Mouse (Mus musculus): ENCODE measurements around the gene Tspan4. TPM values are rescaled to one million over a fixed set of nuclear protein-coding genes. Genes with fewer than 3 reads are reported as not detected.
A peak's percentile ranks its signal among the peaks of the same experiment; 100 is the strongest.

The Tspan4 gene
- total and polyA plus RNA-seq, 3 experiments: 13.5 to 28.7 (median 15.3) TPM

- Histone ChIP-seq H3K9me3 (replicated peaks) (no peaks in the 10 kb centered on the region), H3K36me3 (replicated peaks) (peaks cover 69% of the 10 kb centered on the region), H3K4me1 (ENCODE audit: insufficient read depth, low read depth, low read length) (peaks cover 22% of the 10 kb centered on the region), H3K4me3 (ENCODE audit: low read depth, low read length) (no peak overlapping the region), H3K27me3 (ENCODE audit: insufficient read depth, low read length) (no peaks in the 10 kb centered on the region)
- ATAC-seq (ENCODE audit: extremely low read depth, insufficient number of reproducible peaks, low FRiP score, poor library complexity, severe bottlenecking) (no peak), DNase-seq (ENCODE audit: low spot score) (no peak)
- no peak for TF ChIP-seq GATA2 (IDR thresholded peaks at IDR 0.05; ENCODE audit: borderline replicate concordance, low read depth, low read length)
- TF ChIP-seq CTCF (IDR thresholded peaks at IDR 0.05; ENCODE audit: low read depth, low read length): no peak
- TF ChIP-seq POLR2AphosphoS5 (IDR thresholded peaks at IDR 0.05; ENCODE audit: insufficient replicate concordance, low read depth, low read length): no peak
These were observed 26.9 kb downstream of the Tspan4 start for GRCm38 (mm10) chr7:141501820-141502555.

- H3K27me3 ChIP-seq (ENCODE audit: insufficient read depth, low read length): no peaks in the 10 kb centered on the region
- no peak for DNase-seq (ENCODE audit: low spot score)
- peaks cover 27% of the 10 kb centered on the region for H3K4me1 ChIP-seq (ENCODE audit: insufficient read depth, low read depth, low read length)
- no peaks in the 10 kb centered on the region for H3K9me3 ChIP-seq (replicated peaks)
- H3K4me3 ChIP-seq (ENCODE audit: low read depth, low read length): no peak overlapping the region
- H3K36me3 ChIP-seq (replicated peaks): peaks cover 64% of the 10 kb centered on the region
- ATAC-seq (ENCODE audit: extremely low read depth, insufficient number of reproducible peaks, low FRiP score, poor library complexity, severe bottlenecking): no peak
- TF ChIP-seq CTCF (IDR thresholded peaks at IDR 0.05; ENCODE audit: low read depth, low read length): no peak
- TF ChIP-seq POLR2AphosphoS5 (IDR thresholded peaks at IDR 0.05; ENCODE audit: insufficient replicate concordance, low read depth, low read length): no peak
- TF ChIP-seq GATA1 (IDR thresholded peaks at IDR 0.05; ENCODE audit: borderline replicate concordance, low read length): no peak
- no peak for TF ChIP-seq TAL1 (conservative IDR thresholded peaks at IDR 0.05; ENCODE audit: low read depth, low read length)
- no peak for TF ChIP-seq GATA2 (IDR thresholded peaks at IDR 0.05; ENCODE audit: borderline replicate concordance, low read depth, low read length)
These were observed 27.5 kb downstream of the Tspan4 start for GRCm38 (mm10) chr7:141502556-141502905.

- Histone ChIP-seq H3K9me3 (replicated peaks) (no peaks in the 10 kb centered on the region), H3K4me1 (ENCODE audit: insufficient read depth, low read depth, low read length) (peaks cover 40% of the 10 kb centered on the region), H3K36me3 (replicated peaks) (peaks cover 67% of the 10 kb centered on the region), H3K4me3 (ENCODE audit: low read depth, low read length) (peak overlapping the region; percentile 6; the same call in 1 of the 2 replicates), H3K27me3 (ENCODE audit: insufficient read depth, low read length) (no peaks in the 10 kb centered on the region)
- TF ChIP-seq GATA1 (IDR thresholded peaks at IDR 0.05; ENCODE audit: borderline replicate concordance, low read length) (no peak), GATA2 (IDR thresholded peaks at IDR 0.05; ENCODE audit: borderline replicate concordance, low read depth, low read length) (no peak), POLR2AphosphoS5 (IDR thresholded peaks at IDR 0.05; ENCODE audit: insufficient replicate concordance, low read depth, low read length) (no peak), CTCF (IDR thresholded peaks at IDR 0.05; ENCODE audit: low read depth, low read length) (no peak), TAL1 (conservative IDR thresholded peaks at IDR 0.05; ENCODE audit: low read depth, low read length) (no peak)
- DNase-seq (ENCODE audit: low spot score): no peak
- ATAC-seq (ENCODE audit: extremely low read depth, insufficient number of reproducible peaks, low FRiP score, poor library complexity, severe bottlenecking): peak; percentile 35; the same call in 1 of the 2 replicates
These were observed 31.2 kb downstream of the Tspan4 start for GRCm38 (mm10) chr7:141506278-141506677.

- no peak for DNase-seq (ENCODE audit: low spot score)
- TF ChIP-seq TAL1 (conservative IDR thresholded peaks at IDR 0.05; ENCODE audit: low read depth, low read length) (no peak), GATA2 (IDR thresholded peaks at IDR 0.05; ENCODE audit: borderline replicate concordance, low read depth, low read length) (no peak), GATA1 (IDR thresholded peaks at IDR 0.05; ENCODE audit: borderline replicate concordance, low read length) (no peak), POLR2AphosphoS5 (IDR thresholded peaks at IDR 0.05; ENCODE audit: insufficient replicate concordance, low read depth, low read length) (no peak), CTCF (IDR thresholded peaks at IDR 0.05; ENCODE audit: low read depth, low read length) (no peak)
- Histone ChIP-seq H3K4me1 (ENCODE audit: insufficient read depth, low read depth, low read length) (peaks cover 34% of the 10 kb centered on the region), H3K4me3 (ENCODE audit: low read depth, low read length) (no peak overlapping the region), H3K27me3 (ENCODE audit: insufficient read depth, low read length) (no peaks in the 10 kb centered on the region), H3K36me3 (replicated peaks) (peaks cover 64% of the 10 kb centered on the region), H3K9me3 (replicated peaks) (no peaks in the 10 kb centered on the region)
- ATAC-seq (ENCODE audit: extremely low read depth, insufficient number of reproducible peaks, low FRiP score, poor library complexity, severe bottlenecking): 0 out of 2 replicates have a peak, but pooled peaks have one; percentile 16
These were observed 33.1 kb downstream of the Tspan4 start for GRCm38 (mm10) chr7:141508160-141508559.

GRCm38 (mm10) chr7:141510196-141510595, 35.2 kb downstream of the Tspan4 start:
- DNase-seq (ENCODE audit: low spot score) (no peak), ATAC-seq (ENCODE audit: extremely low read depth, insufficient number of reproducible peaks, low FRiP score, poor library complexity, severe bottlenecking) (no peak)
- Histone ChIP-seq H3K9me3 (replicated peaks) (no peaks in the 10 kb centered on the region), H3K27me3 (ENCODE audit: insufficient read depth, low read length) (no peaks in the 10 kb centered on the region), H3K4me3 (ENCODE audit: low read depth, low read length) (no peak overlapping the region), H3K36me3 (replicated peaks) (peaks cover 79% of the 10 kb centered on the region), H3K4me1 (ENCODE audit: insufficient read depth, low read depth, low read length) (peaks cover 34% of the 10 kb centered on the region)
- TF ChIP-seq TAL1 (conservative IDR thresholded peaks at IDR 0.05; ENCODE audit: low read depth, low read length): no peak
- no peak for TF ChIP-seq CTCF (IDR thresholded peaks at IDR 0.05; ENCODE audit: low read depth, low read length)
- TF ChIP-seq GATA2 (IDR thresholded peaks at IDR 0.05; ENCODE audit: borderline replicate concordance, low read depth, low read length): no peak
- TF ChIP-seq GATA1 (IDR thresholded peaks at IDR 0.05; ENCODE audit: borderline replicate concordance, low read length): no peak
- TF ChIP-seq POLR2AphosphoS5 (IDR thresholded peaks at IDR 0.05; ENCODE audit: insufficient replicate concordance, low read depth, low read length): no peak

GRCm38 (mm10) chr7:141510681-141511191, 35.7 kb downstream of the Tspan4 start:
- peaks cover 81% of the 10 kb centered on the region for H3K36me3 ChIP-seq (replicated peaks)
- no peak overlapping the region for H3K4me3 ChIP-seq (ENCODE audit: low read depth, low read length)
- ATAC-seq (ENCODE audit: extremely low read depth, insufficient number of reproducible peaks, low FRiP score, poor library complexity, severe bottlenecking): no peak
- DNase-seq (ENCODE audit: low spot score): no peak
- H3K27me3 ChIP-seq (ENCODE audit: insufficient read depth, low read length): no peaks in the 10 kb centered on the region
- TF ChIP-seq TAL1 (conservative IDR thresholded peaks at IDR 0.05; ENCODE audit: low read depth, low read length) (no peak), CTCF (IDR thresholded peaks at IDR 0.05; ENCODE audit: low read depth, low read length) (no peak), GATA2 (IDR thresholded peaks at IDR 0.05; ENCODE audit: borderline replicate concordance, low read depth, low read length) (no peak), GATA1 (IDR thresholded peaks at IDR 0.05; ENCODE audit: borderline replicate concordance, low read length) (no peak), POLR2AphosphoS5 (IDR thresholded peaks at IDR 0.05; ENCODE audit: insufficient replicate concordance, low read depth, low read length) (no peak)
- H3K4me1 ChIP-seq (ENCODE audit: insufficient read depth, low read depth, low read length): peaks cover 31% of the 10 kb centered on the region
- no peaks in the 10 kb centered on the region for H3K9me3 ChIP-seq (replicated peaks)
